Mouse (Mus musculus): ENCODE data around the gene Fcho1.
A peak's percentile ranks its signal among the peaks of the same experiment; 100 is the strongest.

DNA sequence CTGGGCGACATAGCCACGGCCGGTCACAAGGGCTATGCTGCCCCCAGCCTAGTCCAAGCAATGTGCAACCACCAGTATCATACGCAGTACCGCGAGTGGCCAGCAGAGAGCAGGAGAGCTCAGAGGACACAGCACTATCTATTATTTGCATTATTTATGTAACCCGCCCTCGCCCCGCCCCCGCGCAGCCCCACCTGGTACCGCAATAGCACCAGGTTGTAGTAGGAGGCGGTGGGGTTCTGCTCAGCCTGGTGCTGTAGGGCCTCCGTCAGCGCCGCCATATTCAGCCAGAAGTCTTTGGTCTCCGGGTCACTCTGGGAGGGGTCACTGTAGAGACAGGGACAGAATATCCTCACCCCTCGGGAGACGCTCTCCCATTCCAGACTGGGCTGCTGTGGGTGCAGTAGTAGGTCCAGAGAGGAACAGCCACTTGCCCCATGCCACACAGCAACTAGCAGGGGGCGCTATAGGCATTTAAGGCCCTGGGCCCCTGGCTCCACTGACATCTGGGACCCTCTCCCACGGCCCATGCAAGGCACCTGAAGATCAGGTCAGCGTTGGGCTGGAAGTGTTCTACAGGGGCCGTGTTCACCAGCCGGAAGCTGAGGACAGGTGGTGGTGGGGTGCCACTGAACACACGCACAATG lies 15.6 kb downstream of the Fcho1 start:
- TF ChIP-seq CTCF (IDR thresholded peaks at IDR 0.05) (peak; percentile 83), EP300 (IDR thresholded peaks at IDR 0.05) (no peak)
